Mouse (Mus musculus): ENCODE results near the gene Kpna6. TPM values are rescaled to one million over a fixed set of nuclear protein-coding genes. Genes with fewer than 3 reads are reported as not detected.

Gene Kpna6
- polyA plus RNA-seq, 1 experiment from 2014 or later, result 16.1 TPM

DNA sequence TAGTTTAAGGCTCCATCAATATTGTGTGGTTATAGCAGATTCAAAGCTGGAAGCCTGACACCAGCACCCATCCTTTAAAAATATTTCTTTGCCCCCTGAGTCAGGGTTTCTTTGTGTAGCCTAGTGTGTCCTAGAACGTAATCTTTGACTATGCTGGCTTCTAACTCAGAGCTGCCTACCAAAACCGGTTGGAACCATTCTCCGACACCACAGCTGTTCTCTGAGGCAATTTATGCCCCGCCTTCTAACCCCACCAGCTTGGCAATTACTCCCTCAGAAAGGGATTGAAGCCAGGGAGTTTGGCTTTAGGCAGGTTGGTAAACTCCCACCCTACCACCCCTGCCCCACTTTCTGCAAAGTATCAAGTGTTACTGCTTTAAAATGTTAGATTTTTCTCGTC lies 30.8 kb downstream of the Kpna6 start:
- Histone ChIP-seq H3K9ac (no peak overlapping the region; the same call in 1 of the 2 replicates), H3K27ac (peak overlapping the region; percentile 55), H3K9me3 (no peaks in the 10 kb centered on the region), H3K4me1 (peaks cover 35% of the 10 kb centered on the region), H3K36me3 (peaks cover 57% of the 10 kb centered on the region), H3K4me3 (peak overlapping the region; percentile 55; the same call in 1 of the 2 replicates), H3K4me2 (peak overlapping the region; percentile 80), H3K27me3 (no peaks in the 10 kb centered on the region)
- WGBS, result 30% methylated on average over 5 of the region's 5 CpGs
- no peak for ATAC-seq (ENCODE audit: insufficient number of reproducible peaks, insufficient read depth, low FRiP score, low TSS enrichment, low read depth)

GRCm38 (mm10) chr4:129640638-129641467 lies 31.7 kb downstream of the Kpna6 start, which contains the start of gene Txlna:
Gene Txlna, minus strand, starts transcription at chr4:129641065.
- under 1% methylated on average over 60 of the region's 60 CpGs for WGBS
- H3K27ac ChIP-seq, result peak within 1 kb of the TSS; percentile 95
- no peaks in the 10 kb centered on the region for H3K27me3 ChIP-seq
- ATAC-seq (ENCODE audit: insufficient number of reproducible peaks, insufficient read depth, low FRiP score, low TSS enrichment, low read depth), result peak; percentile 93
- H3K4me3 ChIP-seq, result peak within 1 kb of the TSS; percentile 55
- peaks cover 35% of the 10 kb centered on the region for H3K4me1 ChIP-seq
- peaks cover 57% of the 10 kb centered on the region for H3K36me3 ChIP-seq
- H3K4me2 ChIP-seq, result peak within 1 kb of the TSS; percentile 80
- no peaks in the 10 kb centered on the region for H3K9me3 ChIP-seq
- H3K9ac ChIP-seq, result peak within 1 kb of the TSS; percentile 81

GRCm38 (mm10) chr4:129640101-129640637 lies 32.4 kb downstream of the Kpna6 start:
- H3K36me3 ChIP-seq, result peaks cover 57% of the 10 kb centered on the region
- H3K9me3 ChIP-seq, result no peaks in the 10 kb centered on the region
- H3K27me3 ChIP-seq, result no peaks in the 10 kb centered on the region
- peaks cover 35% of the 10 kb centered on the region for H3K4me1 ChIP-seq
- peak overlapping the region; percentile 55 for H3K4me3 ChIP-seq
- ATAC-seq (ENCODE audit: insufficient number of reproducible peaks, insufficient read depth, low FRiP score, low TSS enrichment, low read depth), result no peak
- 3% methylated on average over 17 of the region's 17 CpGs for WGBS
- H3K9ac ChIP-seq, result peak overlapping the region; percentile 81
- H3K27ac ChIP-seq, result peak overlapping the region; percentile 95
- H3K4me2 ChIP-seq, result peak overlapping the region; percentile 80

DNA sequence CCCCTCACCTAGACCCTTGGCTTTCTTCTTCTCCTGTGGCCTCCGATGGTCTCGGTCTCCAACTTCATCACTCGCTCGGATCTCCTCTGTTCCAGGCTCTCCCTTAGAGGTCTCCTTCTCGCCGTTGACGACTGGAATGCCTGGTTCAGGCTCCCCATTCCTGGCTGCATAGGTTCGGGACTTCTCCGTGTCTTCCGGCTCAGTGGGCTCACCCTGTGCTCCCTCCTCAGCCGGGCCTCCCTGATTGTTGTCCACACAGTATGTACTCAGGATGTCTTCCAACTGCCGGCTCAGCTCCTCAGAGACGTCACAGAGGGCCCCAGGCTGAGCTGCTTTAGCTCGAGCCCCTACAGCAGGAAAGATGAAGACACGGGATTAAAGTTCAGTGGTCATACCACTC lies 33.3 kb downstream of the Kpna6 start:
- peaks cover 57% of the 10 kb centered on the region for H3K36me3 ChIP-seq
- H3K9ac ChIP-seq, result peak overlapping the region; percentile 81

GRCm38 (mm10) chr4:129633852-129634251 lies 38.7 kb downstream of the Kpna6 start:
- no peak overlapping the region for H3K27ac ChIP-seq
- H3K36me3 ChIP-seq, result peaks cover 96% of the 10 kb centered on the region
- peaks cover 14% of the 10 kb centered on the region for H3K4me1 ChIP-seq
- H3K9me3 ChIP-seq, result no peaks in the 10 kb centered on the region
- no peak overlapping the region for H3K9ac ChIP-seq
- ATAC-seq (ENCODE audit: insufficient number of reproducible peaks, insufficient read depth, low FRiP score, low TSS enrichment, low read depth), result no peak
- H3K27me3 ChIP-seq, result no peaks in the 10 kb centered on the region
- H3K4me3 ChIP-seq, result no peak overlapping the region
- WGBS, result 94% methylated on average over 6 of the region's 6 CpGs
- no peak overlapping the region for H3K4me2 ChIP-seq

More for the DNA sequence above, 33.3 kb downstream of the Kpna6 start:
- Histone ChIP-seq H3K27ac (no peak overlapping the region), H3K4me3 (peak overlapping the region; percentile 55), H3K9me3 (no peaks in the 10 kb centered on the region), H3K4me2 (peak overlapping the region; percentile 80), H3K4me1 (peaks cover 35% of the 10 kb centered on the region), H3K27me3 (no peaks in the 10 kb centered on the region)
- 90% methylated on average over 15 of the region's 15 CpGs for WGBS
- no peak for ATAC-seq (ENCODE audit: insufficient number of reproducible peaks, insufficient read depth, low FRiP score, low TSS enrichment, low read depth)

GRCm38 (mm10) chr4:129631867-129632266 lies 40.7 kb downstream of the Kpna6 start:
- no peak for ATAC-seq (ENCODE audit: insufficient number of reproducible peaks, insufficient read depth, low FRiP score, low TSS enrichment, low read depth)
- H3K27ac ChIP-seq, result no peak overlapping the region
- H3K27me3 ChIP-seq, result no peaks in the 10 kb centered on the region
- H3K9ac ChIP-seq, result no peak overlapping the region
- H3K9me3 ChIP-seq, result no peaks in the 10 kb centered on the region
- H3K4me1 ChIP-seq, result peaks cover under 1% of the 10 kb centered on the region; the same call in 1 of the 2 replicates
- no peak overlapping the region for H3K4me2 ChIP-seq
- H3K4me3 ChIP-seq, result no peak overlapping the region
- H3K36me3 ChIP-seq, result peaks cover 98% of the 10 kb centered on the region
- 88% methylated on average over 12 of the region's 12 CpGs for WGBS

- WGBS, result 87% methylated on average over 4 of the region's 4 CpGs
- no peak overlapping the region for H3K9ac ChIP-seq
- ATAC-seq (ENCODE audit: insufficient number of reproducible peaks, insufficient read depth, low FRiP score, low TSS enrichment, low read depth), result no peak
Observed at GRCm38 (mm10) chr4:129630944-129631343, 41.6 kb downstream of the Kpna6 start.

DNA sequence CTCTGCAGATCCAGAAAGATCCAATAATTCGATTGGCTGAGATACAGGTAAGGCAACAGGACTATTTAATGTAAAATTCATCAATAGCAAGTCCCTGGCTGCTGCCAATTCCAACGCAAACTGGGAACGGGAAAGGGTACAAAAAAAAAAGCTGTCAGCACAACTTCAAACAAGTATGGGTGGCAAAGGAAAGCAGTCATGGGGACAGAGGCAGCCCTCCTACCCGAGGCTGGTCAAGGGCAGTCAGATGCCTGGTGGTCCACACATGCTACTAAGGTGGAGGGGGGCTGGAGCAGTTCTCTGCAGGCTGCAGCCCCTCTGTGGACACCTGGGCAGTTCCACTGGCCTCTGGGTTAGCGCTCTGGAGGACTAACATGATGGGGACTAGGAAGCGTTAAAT lies 46.5 kb downstream of the Kpna6 start:
- Histone ChIP-seq H3K4me2 (no peak overlapping the region), H3K27me3 (no peaks in the 10 kb centered on the region), H3K4me3 (no peak overlapping the region), H3K9me3 (no peaks in the 10 kb centered on the region), H3K27ac (no peak overlapping the region), H3K9ac (no peak overlapping the region), H3K36me3 (peaks cover 61% of the 10 kb centered on the region), H3K4me1 (peaks cover 34% of the 10 kb centered on the region)
- 73% methylated on average over 6 of the region's 6 CpGs for WGBS
- no peak for ATAC-seq (ENCODE audit: insufficient number of reproducible peaks, insufficient read depth, low FRiP score, low TSS enrichment, low read depth)

More at GRCm38 (mm10) chr4:129630944-129631343, 41.6 kb downstream of the Kpna6 start:
- no peak overlapping the region for H3K4me2 ChIP-seq
- H3K27me3 ChIP-seq, result no peaks in the 10 kb centered on the region
- peaks cover 2% of the 10 kb centered on the region for H3K4me1 ChIP-seq
- peaks cover 98% of the 10 kb centered on the region for H3K36me3 ChIP-seq
- no peak overlapping the region for H3K4me3 ChIP-seq
- no peak overlapping the region for H3K27ac ChIP-seq
- H3K9me3 ChIP-seq, result no peaks in the 10 kb centered on the region

DNA sequence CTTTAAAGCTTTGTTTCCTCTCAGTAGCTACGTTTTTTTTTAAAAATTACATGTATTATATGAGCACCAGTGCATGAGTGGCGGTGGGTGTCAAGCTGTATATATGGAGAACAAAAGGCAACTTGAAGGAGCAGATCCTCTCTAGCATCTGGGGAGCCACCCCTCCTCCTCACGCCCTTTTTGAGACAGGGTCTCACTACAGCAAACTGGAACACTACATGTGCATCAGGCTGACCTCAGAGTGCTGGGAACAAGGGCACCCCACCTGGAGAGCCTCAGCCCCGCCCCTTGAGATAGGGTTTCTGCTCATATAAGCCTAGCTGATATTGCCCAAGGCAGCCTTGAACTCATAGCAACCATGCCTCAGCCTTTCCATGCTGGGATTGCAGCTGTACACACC lies 47.1 kb downstream of the Kpna6 start:
- Histone ChIP-seq H3K27me3 (no peaks in the 10 kb centered on the region), H3K36me3 (peaks cover 58% of the 10 kb centered on the region), H3K4me3 (peak overlapping the region; percentile 69; the same call in 1 of the 2 replicates), H3K27ac (peak overlapping the region; percentile 93), H3K4me2 (peak overlapping the region; percentile 85), H3K9me3 (no peaks in the 10 kb centered on the region), H3K9ac (no peak overlapping the region), H3K4me1 (peaks cover 34% of the 10 kb centered on the region)
- ATAC-seq (ENCODE audit: insufficient number of reproducible peaks, insufficient read depth, low FRiP score, low TSS enrichment, low read depth), result no peak
- WGBS, result 37% methylated on average over 4 of the region's 4 CpGs

GRCm38 (mm10) chr4:129625029-129625370 lies 47.6 kb downstream of the Kpna6 start:
- H3K4me2 ChIP-seq, result peak overlapping the region; percentile 85
- peak overlapping the region; percentile 93 for H3K27ac ChIP-seq
- ATAC-seq (ENCODE audit: insufficient number of reproducible peaks, insufficient read depth, low FRiP score, low TSS enrichment, low read depth), result no peak
- H3K36me3 ChIP-seq, result peaks cover 57% of the 10 kb centered on the region
- H3K4me1 ChIP-seq, result peaks cover 34% of the 10 kb centered on the region
- H3K4me3 ChIP-seq, result peak overlapping the region; percentile 69
- peak overlapping the region; percentile 85 for H3K9ac ChIP-seq
- H3K27me3 ChIP-seq, result no peaks in the 10 kb centered on the region
- under 1% methylated on average over 6 of the region's 6 CpGs for WGBS
- no peaks in the 10 kb centered on the region for H3K9me3 ChIP-seq

GRCm38 (mm10) chr4:129624281-129625028 lies 48.1 kb downstream of the Kpna6 start:
- peak overlapping the region; percentile 93 for H3K27ac ChIP-seq
- H3K4me2 ChIP-seq, result peak overlapping the region; percentile 85
- H3K9ac ChIP-seq, result peak overlapping the region; percentile 85
- under 1% methylated on average over 18 of the region's 18 CpGs for WGBS
- peak overlapping the region; percentile 69 for H3K4me3 ChIP-seq
- peaks cover 52% of the 10 kb centered on the region for H3K36me3 ChIP-seq
- H3K9me3 ChIP-seq, result no peaks in the 10 kb centered on the region
- H3K27me3 ChIP-seq, result no peaks in the 10 kb centered on the region
- peak; percentile 87 for ATAC-seq (ENCODE audit: insufficient number of reproducible peaks, insufficient read depth, low FRiP score, low TSS enrichment, low read depth)
- H3K4me1 ChIP-seq, result peaks cover 34% of the 10 kb centered on the region
